Mouse (Mus musculus) layer of hippocampus, adult 9-11 months (tissue): ENCODE measurements around the gene Gm14743.
"Not testable (repeated sequence)": the region's sequence is repeated elsewhere in the genome, so short reads cannot be mapped to it uniquely, and the experiment has no call there.

Experiments used
- DNase-seq: peaks from one replicate; pipeline ENCODE4 v3.0.0; 2022

The Gm14743 gene

GRCm38 (mm10) chrX:78245821-78246220, at the start of gene Gm14743:
Gm14743 (minus strand) TSS chrX:78245921.
- DNase-seq, result not testable (repeated sequence)

DNA sequence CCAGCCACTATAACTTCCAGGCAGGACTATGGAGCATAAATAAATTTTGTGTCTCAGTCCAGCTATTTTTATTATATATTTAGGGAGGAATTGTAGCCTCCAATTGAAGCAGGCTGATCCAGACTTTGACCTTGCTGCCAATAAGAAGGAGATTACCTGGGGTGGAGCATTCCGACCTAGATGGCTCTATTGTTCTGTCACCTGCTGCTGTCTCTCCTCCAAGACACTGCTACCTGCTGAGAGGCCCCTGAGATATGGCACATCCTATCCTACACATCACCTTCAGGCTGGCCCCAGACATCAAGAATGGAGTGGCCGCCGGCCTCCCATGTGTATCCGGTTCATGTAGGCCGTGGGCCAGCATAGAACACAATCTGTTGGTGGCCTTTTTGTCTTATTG, 42.9 kb downstream of the Gm14743 start:
- no peak for DNase-seq

- DNase-seq, result not testable (repeated sequence)
Observed at GRCm38 (mm10) chrX:78202220-78202619, 43.5 kb downstream of the Gm14743 start.
